Mouse (Mus musculus): ENCODE measurements around the gene Nanp.

Gene Nanp

DNA sequence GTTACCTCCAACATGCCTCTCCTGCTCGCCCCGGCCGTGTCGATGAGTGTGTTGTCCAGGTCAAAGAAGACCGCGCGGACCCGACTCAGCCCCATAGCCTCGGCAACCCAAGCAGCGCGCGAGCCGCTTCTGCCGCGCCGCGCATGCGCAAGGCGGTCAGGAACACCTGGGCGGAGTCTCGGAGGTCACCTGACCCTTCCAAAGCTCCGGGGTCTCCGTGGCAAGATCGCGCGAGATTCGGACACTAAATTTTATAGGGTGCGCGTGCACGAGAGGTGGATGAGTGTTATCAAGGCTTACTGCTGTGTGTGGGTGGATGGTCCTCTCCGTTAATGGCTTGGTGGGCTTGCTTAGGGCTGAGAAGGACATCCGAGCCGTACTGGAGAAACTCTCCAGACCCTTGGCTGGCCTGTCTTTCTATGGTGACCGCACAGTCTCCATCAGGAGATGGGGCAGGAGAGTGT lies at the start of gene Nanp, which contains the start of gene Ninl:
TSS of gene Nanp (minus strand) at position 167 of the 464 bp plus-strand sequence.
TSS of gene Ninl (minus strand) at position 151 of the 464 bp plus-strand sequence.
- DNase-seq (ENCODE audit: low spot score in 2 of 2) = peak; percentile 89 to 93

DNA sequence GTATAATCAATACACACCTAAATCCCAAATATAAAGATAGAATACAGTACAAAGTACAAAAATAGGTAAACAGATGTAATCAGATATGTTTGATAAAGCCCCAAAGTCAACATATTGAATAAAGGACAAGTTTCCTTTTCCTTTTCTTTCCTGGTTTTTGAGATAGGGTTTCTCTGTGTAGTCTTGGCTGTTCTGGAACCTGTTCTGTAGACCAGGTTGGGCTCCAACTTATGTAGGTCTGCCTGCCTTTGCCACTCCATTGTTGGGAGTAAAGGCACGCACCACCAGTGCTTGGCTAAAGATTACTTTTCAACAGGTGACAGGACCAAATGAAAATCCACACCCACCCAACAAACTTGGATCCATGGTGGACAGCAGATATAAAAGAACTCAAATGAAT lies 17.4 kb upstream of the Nanp start:
- no peak for DNase-seq (ENCODE audit: low spot score in 2 of 2)

DNA sequence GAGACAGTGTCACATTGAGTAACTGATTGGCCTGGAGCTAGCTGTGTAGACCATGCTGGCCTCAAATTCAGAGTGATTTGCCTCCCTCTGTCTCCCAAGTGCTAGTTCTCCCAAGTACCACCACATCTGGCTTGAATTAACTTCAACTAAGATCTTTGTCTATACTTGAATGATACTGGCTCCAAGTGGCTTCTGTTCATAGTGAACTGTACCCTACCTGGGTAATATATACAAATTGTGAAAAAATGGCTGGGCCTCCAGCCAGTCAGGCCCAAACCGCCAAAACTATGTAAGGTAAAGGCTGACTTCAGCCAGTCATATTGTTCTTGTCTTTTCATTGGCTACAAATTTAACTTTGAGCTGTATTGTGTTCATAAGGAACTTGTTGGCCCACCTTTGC lies 1.2 kb upstream of the Nanp start:
- DNase-seq (ENCODE audit: low spot score in 2 of 2) = no peak

DNA sequence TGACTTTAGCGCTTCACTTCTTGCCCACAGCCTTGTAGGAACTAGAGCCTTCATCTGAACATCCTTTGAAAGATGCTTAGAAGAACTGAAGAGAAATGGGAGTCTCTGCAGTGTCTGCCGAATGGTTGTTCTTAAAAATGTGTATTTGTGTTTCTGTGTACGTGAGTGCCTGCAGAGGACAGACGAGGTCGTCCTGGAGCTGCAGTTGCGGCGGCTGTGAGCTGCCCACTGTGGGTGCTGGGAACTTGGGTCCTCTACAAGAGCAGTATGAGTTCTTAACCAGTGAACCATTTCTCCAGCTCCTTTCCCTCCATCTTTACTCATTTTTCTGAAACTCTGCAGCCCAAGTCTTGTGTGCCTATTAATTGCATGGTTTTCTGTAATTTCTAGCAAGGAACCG lies 528 bp upstream of the Nanp start:
- no peak for DNase-seq (ENCODE audit: low spot score in 2 of 2)

DNA sequence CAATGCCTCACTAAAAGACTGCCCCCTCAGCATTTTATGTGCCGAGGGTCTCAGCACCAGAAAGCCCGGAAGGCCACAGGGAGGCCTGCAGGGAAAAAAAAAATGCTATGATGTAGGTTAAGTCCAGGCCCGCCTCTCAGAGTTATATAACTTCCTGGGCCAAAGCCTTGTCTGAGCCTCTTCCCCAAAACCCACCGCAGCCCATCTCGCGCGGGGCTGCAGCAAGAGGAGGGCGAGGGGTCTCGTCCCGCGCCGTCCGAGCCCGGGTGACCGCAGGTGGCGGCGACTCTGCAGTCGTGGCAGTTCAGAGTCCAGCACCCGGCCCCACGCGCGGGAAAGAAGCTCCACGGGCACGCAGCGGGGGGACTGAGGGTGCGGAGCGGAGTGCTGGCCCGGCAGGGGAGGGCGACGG lies 381 bp downstream of the Nanp start:
- no peak for DNase-seq (ENCODE audit: low spot score in 2 of 2)

DNA sequence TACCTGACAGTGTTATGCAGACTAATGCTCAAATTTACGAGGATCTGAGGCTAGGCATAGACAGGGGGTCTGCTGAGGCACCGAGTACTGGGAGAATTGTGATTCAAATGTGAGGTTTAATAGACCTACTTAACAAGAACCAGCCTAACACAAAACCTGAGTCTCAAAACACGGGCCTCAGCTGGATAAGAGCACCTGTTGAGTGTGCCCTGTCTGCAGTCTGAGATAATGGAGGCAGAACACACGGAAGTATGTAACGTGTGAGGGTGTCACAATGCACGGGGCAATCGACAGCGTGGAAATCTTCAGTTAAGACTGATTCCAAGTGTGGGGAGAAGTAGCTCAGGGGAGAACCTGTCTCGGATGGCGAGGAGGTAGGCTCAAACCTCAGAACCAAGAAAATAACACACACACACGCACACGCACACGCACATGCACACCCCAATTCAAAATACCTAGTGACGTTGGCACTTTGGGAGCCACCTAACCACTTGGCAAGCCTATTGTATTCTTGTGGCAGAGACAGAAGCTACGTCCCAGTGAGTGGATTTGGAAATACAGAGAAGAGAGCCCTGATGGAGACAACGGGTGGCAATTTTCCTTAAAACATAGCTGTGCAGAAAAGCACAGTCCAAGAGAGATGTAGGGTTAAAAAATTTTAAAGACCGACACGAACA lies 1.2 kb downstream of the Nanp start:
- no peak for DNase-seq (ENCODE audit: low spot score in 2 of 2)

DNA sequence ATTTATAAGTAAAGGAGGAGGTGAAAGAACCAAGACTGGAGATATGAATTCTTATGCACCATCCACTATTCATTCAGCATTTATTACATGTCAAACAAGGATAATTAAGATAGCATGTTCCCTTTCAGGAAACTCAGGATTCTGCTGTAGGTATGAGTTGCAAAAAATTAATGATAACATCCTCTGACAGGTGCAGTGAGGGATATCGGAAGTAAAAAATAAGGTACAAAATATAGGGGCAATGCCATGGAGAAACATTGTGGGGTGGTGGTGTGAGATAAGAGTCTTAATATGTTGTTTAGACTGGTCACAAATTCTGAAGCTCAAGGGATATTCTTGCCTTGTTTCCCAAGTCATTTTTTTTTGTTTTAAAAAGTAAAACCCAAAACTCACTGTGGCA lies 1.9 kb downstream of the Nanp start:
- no peak for DNase-seq (ENCODE audit: low spot score in 2 of 2)

DNA sequence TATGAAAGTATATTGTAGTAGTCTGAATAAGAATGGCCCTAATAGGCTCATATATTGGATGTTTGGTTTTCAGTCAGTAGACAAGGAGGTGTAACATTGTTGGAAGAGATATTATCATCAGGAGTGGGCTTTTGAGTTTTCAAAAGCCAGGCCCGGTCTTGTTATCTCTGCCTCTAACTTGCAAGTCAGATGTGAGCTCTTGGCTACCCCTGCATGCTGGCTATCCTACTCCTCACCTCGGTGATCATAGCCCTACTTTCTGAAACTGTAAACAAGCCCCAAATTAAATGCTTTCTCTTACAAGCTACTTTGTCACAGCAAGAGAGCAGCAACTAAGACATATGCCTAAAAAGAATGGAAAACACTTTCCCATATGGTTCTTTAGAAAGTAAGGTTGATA lies 2.5 kb downstream of the Nanp start:
- no peak for DNase-seq (ENCODE audit: low spot score in 2 of 2)

DNA sequence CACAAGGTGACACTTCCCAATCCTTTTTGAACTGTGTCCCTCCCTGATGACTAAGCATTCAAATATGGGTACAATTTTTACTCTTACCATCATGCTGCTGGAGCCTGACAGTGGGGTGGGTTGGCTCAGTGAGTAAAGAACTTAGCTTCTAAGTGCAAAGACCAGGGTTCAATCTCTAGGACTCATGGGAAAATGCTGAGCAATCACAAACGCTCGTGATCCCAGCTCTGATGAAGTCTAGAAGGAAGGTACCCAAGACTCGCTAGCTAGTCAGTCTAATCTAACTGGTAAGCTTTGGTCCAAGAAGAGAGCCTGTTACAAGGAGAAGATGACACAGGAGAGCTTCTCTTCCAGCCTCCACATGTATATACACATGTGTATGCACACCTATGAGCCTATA lies 4.8 kb downstream of the Nanp start:
- no peak for DNase-seq (ENCODE audit: low spot score in 2 of 2)

DNA sequence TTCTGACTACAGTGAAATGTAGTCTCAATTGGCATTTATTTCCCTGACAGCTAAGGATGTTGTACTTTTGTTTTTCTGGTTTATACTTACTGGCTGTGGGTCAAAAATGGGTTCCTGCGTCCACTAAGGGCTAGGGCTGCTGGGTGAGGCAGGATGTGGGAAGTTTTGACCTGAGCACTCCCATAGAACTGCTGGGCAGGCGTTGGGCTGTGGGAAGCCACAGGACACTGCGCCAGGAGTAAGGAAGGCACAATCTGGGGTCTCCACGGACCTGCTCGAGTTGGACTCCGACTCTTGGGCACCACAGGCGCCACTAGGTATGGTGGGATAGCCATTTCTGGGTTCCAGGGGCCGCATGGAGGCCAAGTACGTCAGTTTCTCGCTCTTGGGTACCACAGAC lies 18.0 kb downstream of the Nanp start:
- no peak for DNase-seq (ENCODE audit: low spot score in 2 of 2)

DNA sequence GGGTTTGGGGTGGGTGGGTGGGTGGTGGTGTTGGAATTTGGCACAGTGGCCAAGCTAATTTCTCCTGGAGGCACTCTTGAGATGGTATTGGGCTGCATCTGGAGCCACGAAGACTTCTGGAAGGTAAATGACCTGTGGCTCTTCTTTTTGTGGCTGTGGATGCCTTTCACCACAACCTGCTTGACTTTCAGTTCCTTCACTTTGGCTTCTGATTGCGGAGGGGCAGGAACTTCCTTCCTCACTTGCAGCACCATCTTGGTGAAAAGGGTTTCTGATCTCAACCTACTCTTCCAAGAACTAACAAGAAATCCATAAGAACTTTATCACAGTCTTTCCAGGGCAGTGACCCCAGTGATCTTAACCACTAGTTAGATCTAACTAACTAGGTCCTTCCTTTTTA lies 23.9 kb downstream of the Nanp start:
- DNase-seq (ENCODE audit: low spot score in 2 of 2) = no peak

DNA sequence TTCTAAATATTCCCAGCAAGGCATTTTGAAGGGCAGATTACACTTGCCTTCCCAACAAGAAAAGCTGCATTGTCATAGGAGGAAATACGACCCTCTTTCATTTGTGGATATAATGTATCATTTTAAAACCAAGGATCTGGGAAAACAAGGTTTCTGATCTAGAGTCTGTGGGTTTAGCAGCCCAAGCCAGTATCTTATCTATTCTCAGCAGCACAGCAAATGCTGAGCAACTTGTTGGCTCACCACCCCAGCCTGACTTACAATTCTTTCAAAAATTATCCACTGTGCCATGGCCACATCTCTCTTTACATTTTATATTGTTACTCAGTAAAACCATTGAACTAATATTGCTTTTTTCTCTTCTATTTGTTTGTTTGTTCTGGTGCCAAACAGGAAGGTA lies 27.9 kb downstream of the Nanp start:
- DNase-seq (ENCODE audit: low spot score in 2 of 2) = no peak

DNA sequence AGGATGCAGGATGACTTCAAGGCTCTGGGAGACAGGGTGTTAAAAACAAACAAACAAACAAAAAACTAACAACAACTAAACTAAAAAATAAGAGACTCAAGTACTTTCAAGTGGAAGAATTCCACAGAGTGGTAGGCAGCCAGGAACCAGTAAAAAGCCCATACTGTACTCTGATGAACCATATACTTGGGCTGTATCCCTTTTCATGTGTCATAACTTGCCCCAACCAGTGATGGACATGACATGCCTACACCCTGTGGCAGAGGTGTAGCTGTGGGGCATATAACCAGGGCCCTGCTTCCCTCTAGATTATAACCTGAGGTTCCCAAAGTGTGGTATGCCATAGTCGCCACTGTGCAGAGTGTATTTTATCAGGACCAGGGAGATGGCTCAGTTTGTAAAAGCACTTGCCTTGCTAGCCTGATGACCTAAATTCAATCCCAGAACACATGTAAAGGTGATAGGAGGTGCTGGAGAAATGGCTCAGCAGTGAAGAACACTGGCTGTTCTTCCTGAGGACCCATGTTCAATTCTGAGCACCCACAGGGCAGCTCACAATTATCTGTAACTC lies 29.6 kb downstream of the Nanp start:
- DNase-seq (ENCODE audit: low spot score in 2 of 2) = no peak

DNA sequence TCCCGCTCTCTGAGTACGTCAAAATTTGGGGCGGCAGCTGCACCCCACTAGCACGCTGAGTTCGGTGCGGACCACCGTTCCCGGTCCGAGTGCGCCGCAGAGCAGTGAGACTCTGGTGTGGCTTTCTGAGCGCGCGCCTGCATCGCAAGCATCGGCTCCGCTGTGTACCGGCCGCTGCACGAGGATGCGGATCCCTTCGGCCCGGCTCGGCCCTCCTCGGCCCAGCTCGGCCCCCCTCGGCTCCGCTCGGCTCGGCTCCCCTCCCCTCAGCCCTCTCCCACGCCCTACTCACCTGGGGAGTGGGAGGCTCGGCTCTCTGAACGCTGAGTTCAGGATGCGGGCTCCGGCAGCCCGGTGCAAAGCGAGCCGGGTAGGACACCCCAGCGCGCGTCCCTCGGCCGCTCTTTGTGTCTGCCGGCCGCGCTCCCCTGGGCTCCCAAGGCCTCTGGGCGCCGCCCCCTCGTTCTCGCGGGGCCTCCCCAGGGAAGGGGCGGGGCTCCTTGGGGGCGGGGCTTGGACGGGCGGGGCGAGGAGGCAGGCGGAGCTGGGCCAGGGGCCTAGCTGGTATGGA lies 30.2 kb downstream of the Nanp start:
- peak; percentile 59 to 67 for DNase-seq (ENCODE audit: low spot score in 2 of 2)

DNA sequence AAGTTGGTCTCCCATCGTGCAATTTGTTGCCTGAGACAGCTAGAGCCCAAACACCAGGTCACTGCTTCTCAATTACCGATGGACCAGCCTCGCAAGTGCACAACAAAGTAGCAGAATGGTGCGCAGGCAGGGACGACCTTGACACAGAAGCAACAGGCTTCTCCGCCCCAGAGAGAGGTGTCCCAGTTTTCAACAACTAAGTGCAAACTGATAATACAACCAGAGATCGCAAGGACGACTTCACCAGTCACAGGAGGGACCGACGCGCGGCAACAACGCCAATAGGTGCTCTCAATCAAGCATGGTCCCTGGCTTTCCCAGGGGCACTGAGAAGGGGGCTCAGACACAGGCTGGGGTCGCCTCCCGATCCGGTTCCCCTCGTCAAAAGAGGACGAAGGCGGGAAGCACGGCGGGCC lies 30.7 kb downstream of the Nanp start:
- DNase-seq (ENCODE audit: low spot score in 2 of 2) = no peak

DNA sequence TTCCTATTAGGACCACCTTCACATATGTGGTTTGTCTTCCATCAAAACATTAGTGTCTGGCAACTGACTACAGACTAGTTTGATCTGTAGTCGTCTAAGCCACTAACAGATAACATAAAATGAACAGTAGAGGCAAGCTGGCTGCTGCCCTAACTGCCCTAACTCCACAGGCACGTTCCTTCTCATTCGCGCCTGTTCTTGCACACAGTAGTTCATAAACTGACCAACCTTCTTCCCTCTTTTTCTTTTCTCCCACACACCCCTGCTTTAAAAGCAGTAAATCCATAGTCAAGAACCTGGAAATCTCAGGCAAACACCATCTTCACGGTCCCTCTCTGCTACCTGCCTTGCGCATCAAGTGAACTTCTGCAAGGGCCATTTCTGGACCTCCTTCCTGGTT lies 31.2 kb downstream of the Nanp start:
- DNase-seq (ENCODE audit: low spot score in 2 of 2) = no peak

DNA sequence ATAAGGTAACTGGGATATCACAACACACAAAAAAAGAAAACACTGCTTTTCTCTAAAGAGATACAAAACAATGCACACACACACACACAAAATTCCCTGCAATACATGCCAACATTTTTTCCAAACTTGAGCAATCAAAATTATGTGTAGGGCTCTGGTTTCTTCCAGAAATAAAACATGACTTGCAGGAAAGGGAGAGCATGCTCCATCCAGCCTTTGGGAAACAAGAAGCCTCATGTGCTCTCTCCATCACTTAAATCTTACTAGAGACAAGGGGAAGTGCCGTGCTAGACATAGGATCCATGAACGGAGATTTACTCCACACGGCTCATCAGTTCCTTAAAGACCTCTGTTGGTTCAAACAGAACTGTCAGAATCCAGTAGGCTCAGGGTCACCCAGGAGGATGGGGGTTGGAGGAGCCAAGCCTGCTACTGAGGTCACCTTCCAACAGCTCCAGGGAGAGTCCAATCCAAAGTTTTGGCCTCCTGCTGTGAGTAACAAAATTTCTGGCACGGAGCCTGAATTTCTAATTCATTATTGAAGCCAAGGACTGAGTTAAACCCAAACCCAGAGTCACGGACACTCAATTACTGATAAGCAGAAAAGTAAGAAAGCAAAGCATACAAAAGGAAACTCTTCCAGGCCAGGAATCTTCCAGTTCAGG lies 32.8 kb downstream of the Nanp start:
- DNase-seq (ENCODE audit: low spot score in 2 of 2) = no peak

DNA sequence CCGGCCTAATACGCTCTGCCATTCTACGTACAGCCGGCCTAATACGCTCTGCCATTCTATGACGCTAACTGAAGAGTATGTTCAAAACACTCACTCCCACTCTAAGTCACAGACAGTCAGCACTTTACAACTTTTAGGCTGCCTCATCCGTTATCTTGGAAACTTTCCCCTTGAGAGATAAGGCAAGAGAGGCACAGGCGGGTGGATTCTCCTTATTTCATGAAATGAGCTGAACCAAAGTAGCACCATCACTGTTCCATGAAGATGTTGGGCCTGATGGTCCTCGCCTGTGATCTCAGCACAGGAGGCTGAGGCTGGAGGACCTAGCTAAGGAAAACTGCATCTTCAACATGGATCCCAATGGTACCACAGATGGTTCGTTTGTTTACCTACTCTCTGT lies 34.8 kb downstream of the Nanp start:
- DNase-seq (ENCODE audit: low spot score in 2 of 2) = no peak

DNA sequence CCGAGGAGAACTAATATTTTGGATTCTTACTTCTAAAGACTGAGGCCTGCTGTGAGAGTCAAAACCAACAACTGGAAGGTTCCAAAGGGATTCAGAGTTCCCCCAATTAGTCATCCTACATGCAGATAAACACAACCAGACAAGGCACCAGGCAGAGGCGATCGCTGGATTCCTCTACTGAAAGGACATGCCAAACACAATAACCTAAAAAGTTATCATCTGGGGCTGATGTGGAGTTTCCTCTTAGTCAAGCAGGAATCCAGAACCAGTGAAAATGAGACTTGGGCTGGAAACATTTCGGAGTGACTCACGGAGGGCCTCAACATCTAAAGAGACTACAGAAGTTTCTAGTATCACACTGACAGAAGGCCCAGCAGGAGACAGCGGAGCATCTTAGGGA lies 35.4 kb downstream of the Nanp start:
- DNase-seq (ENCODE audit: low spot score in 2 of 2) = no peak

DNA sequence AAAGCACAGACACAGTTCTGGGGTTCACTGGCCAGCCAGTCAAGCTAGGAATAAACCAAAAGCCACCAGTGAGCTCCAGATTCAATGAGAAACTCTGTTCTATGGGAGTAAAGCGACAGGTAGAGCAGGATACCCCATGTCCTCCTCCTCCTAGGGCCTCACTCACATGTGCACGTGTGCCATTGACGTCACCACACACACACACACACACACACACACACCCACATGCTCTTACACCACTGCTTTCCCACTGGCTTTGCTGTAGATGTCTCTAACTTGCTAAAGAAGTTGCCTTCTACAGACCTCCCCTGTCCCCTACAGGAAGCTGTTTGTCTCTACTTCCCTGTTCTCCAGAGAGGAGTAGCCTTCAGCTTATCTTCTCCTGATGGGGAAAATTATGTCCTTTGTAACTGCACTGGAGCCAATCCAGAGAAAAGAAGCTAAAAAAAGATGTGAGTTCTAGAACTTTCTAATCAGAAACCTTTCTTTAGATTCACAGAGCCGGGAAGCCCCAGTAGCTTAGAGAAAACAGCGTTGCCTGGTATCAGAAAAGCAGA lies 37.5 kb downstream of the Nanp start:
- DNase-seq (ENCODE audit: low spot score in 2 of 2) = no peak

DNA sequence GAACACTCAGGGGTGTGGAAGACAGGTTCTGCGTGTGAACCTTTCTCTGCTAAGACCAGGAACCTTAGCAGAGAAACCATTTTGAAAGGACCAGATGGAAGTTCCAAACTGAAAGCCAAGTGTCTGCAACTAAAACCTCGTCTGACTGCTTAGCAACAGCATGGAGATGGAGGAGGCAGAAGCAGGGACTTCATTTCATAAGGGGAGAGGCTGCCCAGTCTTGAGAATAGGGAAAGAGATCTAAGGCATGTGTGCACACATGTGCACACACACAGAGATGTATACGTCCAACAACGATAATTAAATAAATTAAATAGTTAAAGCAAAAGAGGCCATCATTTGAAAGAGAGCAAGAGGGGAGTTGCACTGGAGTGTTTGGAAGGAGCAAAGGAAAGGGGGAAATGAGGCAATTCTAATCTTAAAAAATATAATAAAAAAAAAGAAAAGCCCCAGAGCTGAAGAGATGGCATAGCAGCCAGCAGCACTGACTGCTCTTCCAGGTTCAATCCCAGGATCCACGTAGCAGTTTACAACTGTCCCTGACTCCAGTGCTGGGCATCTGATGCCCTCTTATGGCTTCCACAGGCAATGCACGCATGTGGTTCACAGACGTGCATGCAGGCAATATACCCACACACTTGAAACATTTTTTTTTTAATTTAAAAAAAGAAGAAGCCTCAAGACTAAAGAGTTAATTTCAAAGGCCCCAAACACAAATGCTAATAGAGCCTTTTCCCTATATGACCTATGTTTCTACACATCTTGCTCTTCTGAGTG lies 38.6 kb downstream of the Nanp start:
- DNase-seq (ENCODE audit: low spot score in 2 of 2) = peak; percentile 28 to 57

DNA sequence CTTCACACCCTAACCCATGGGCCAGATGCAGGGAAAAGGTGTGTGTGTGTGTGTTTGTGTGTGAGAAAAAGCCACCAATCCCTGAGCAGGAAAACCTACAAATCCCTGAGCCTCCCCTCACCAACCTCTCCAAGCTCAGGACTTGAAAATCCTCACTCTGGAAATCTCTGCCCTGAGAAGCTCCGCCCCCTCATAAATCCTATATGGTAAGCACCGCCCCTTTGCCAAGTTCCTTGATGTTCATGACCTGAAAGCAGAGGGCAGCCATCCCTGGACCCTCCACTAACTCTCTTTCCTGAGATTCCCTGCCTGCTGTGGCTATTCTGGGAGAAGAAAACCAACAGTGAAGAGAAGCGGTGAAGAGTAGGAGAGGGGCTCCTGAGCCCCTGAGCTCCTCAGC lies 40.2 kb downstream of the Nanp start:
- no peak for DNase-seq (ENCODE audit: low spot score in 2 of 2)

All from urinary bladder, postnatal 36 days (tissue).